Mouse (Mus musculus) ES-E14 (cell line): ENCODE measurements around the gene Phrf1. TPM values are rescaled to one million over a fixed set of nuclear protein-coding genes. Genes with fewer than 3 reads are reported as not detected.
A peak's percentile ranks its signal among the peaks of the same experiment; 100 is the strongest.

ENCODE experiments used
- DNase-seq: peaks from one replicate; pipeline ENCODE4 v3.0.0-alpha.2; 2013; ENCODE audit warnings: low read depth, low spot score
- H3K27ac ChIP-seq: 2 replicates; pipeline ENCODE4 v1.5.1; 2012; ENCODE audit warnings: low read depth, mild to moderate bottlenecking, low read length, moderate library complexity, mixed read lengths; ENCODE audit not compliant: poor library complexity, insufficient read depth, severe bottlenecking
- H3K36me3 ChIP-seq: 2 replicates; pipeline ENCODE4 v1.6.1; 2012; ENCODE audit warnings: mild to moderate bottlenecking, low read length, moderate library complexity, mixed read lengths; ENCODE audit not compliant: control insufficient read depth, poor library complexity, insufficient read depth, severe bottlenecking
- H3K4me1 ChIP-seq, 2 experiments: fragments of 150-350 bp in 1 of 2; sonication (generic) in 1 of 2; 2 replicates each; pipeline ENCODE4 v1.6.1; 2012; ENCODE audit warnings: low read length in 2 of 2, mild to moderate bottlenecking in 1 of 2, mixed read lengths in 1 of 2; ENCODE audit not compliant: control insufficient read depth in 2 of 2, insufficient read depth in 2 of 2, poor library complexity in 1 of 2
- H3K4me3 ChIP-seq, 2 experiments: fragments of 150-350 bp in 1 of 2; sonication (generic) in 1 of 2; 2 replicates each; pipeline ENCODE4 v1.5.1; 2012; ENCODE audit warnings: low read length in 2 of 2, low read depth in 1 of 2, mild to moderate bottlenecking in 1 of 2, mixed read lengths in 1 of 2; ENCODE audit not compliant: insufficient read depth in 1 of 2, poor library complexity in 1 of 2, severe bottlenecking in 1 of 2
- H3K9ac ChIP-seq: 2 replicates; pipeline ENCODE4 v1.6.1; 2012; ENCODE audit warnings: low read depth, mild to moderate bottlenecking, low read length, mixed read lengths; ENCODE audit not compliant: poor library complexity, insufficient read depth, severe bottlenecking
- H3K9me3 ChIP-seq: fragments of 150-350 bp; sonication (generic); 2 replicates; pipeline ENCODE4 v1.6.1; 2012; ENCODE audit warnings: low read depth, mild to moderate bottlenecking, low read length; ENCODE audit not compliant: control insufficient read depth, insufficient read depth
- CHD2 ChIP-seq: IDR thresholded peaks from 2 replicates; pipeline ENCODE4 v1.6.1; 2014; ENCODE audit warnings: mild to moderate bottlenecking, low read depth, low read length, inconsistent platforms
- HCFC1 ChIP-seq: IDR thresholded peaks from 2 replicates; pipeline ENCODE4 v1.6.1; 2012; ENCODE audit warnings: low read length, inconsistent platforms, borderline replicate concordance; ENCODE audit not compliant: insufficient read depth
- MAFK ChIP-seq: IDR thresholded peaks from 2 replicates; pipeline ENCODE4 v1.6.1; 2014; ENCODE audit warnings: mild to moderate bottlenecking, low read depth, low read length, inconsistent platforms; ENCODE audit not compliant: insufficient read depth
- ZC3H11A ChIP-seq: IDR thresholded peaks from 2 replicates; pipeline ENCODE4 v1.6.1; 2012; ENCODE audit warnings: low read depth, mild to moderate bottlenecking, inconsistent platforms, low read length, borderline replicate concordance
- ZNF384 ChIP-seq: IDR thresholded peaks from 2 replicates; pipeline ENCODE4 v1.6.1; 2012; ENCODE audit warnings: low read depth, low read length, inconsistent platforms
- in situ Hi-C, 2 experiments: fragments of 600-800 bp; cut with MboI; formaldehyde crosslinking; loops; one replicate each; pipeline ENCODE4 v1.15.1; 2025; ENCODE audit warnings: low sequenced_read_pairs in 2 of 2, inconsistent platforms in 1 of 2; ENCODE audit not compliant: unreplicated experiment in 2 of 2
- total RNA-seq: library from RNA; depleted of rRNA; stranded (reverse); fragments of 300-350 nt; gene quantifications from 2 replicates; pipeline ENCODE4 v1.2.3, GENCODE M21; 2012

The Phrf1 gene
- total RNA-seq, 1 experiment = 101 TPM

- in situ Hi-C loops = no loop called here
- DNase-seq = no peak
- no peak overlapping the region for H3K9ac ChIP-seq
- H3K36me3 ChIP-seq = no peaks in the 10 kb centered on the region
- peaks cover 8 to 21% of the 10 kb centered on the region in 2 experiments for H3K4me1 ChIP-seq
- no peaks in the 10 kb centered on the region for H3K9me3 ChIP-seq
- TF ChIP-seq HCFC1 (no peak), ZNF384 (no peak), MAFK (no peak), CHD2 (no peak), ZC3H11A (no peak)
- H3K27ac ChIP-seq = no peak overlapping the region
- peak overlapping the region in 1 of 2 experiments; percentile 80; a peak in 1 of 4 replicates for H3K4me3 ChIP-seq
These were observed 49.4 kb downstream of the Phrf1 start for GRCm38 (mm10) chr7:141277701-141278678.

GRCm38 (mm10) chr7:141278766-141279590 is 50.4 kb downstream of the Phrf1 start, which contains the start of gene Sct:
Sct (minus strand) TSS chr7:141279133.
- TF ChIP-seq MAFK = no peak
- TF ChIP-seq CHD2 = no peak
- no peak for TF ChIP-seq HCFC1
- no peak for TF ChIP-seq ZNF384
- TF ChIP-seq ZC3H11A = no peak
- no peak within 1 kb of the TSS for H3K27ac ChIP-seq

GRCm38 (mm10) chr7:141281442-141281841 is 52.9 kb downstream of the Phrf1 start:
- TF ChIP-seq ZNF384 = no peak
- no peak for TF ChIP-seq HCFC1
- no peak for TF ChIP-seq CHD2
- TF ChIP-seq ZC3H11A = no peak
- TF ChIP-seq MAFK = no peak

More at GRCm38 (mm10) chr7:141278766-141279590, 50.4 kb downstream of the Phrf1 start, which contains the start of gene Sct:
- Histone ChIP-seq H3K4me3 (peak within 1 kb of the TSS; percentile 58 to 80), H3K36me3 (no peaks in the 10 kb centered on the region), H3K9me3 (no peaks in the 10 kb centered on the region), H3K4me1 (peaks cover 8 to 21% of the 10 kb centered on the region in 2 experiments), H3K9ac (peak within 1 kb of the TSS; percentile 19; the same call in 1 of the 2 replicates)
- in situ Hi-C loops = no loop called here
- DNase-seq = no peak

GRCm38 (mm10) chr7:141282756-141283155 is 54.2 kb downstream of the Phrf1 start:
- H3K9ac ChIP-seq = no peak overlapping the region
- in situ Hi-C loops = no loop called here
- H3K9me3 ChIP-seq = no peaks in the 10 kb centered on the region
- H3K36me3 ChIP-seq = no peaks in the 10 kb centered on the region
- peaks cover 6 to 12% of the 10 kb centered on the region in 2 experiments for H3K4me1 ChIP-seq
- no peak overlapping the region for H3K27ac ChIP-seq
- H3K4me3 ChIP-seq = no peak overlapping the region
- TF ChIP-seq HCFC1 (no peak), MAFK (no peak), ZNF384 (no peak)
- DNase-seq = no peak

More at GRCm38 (mm10) chr7:141281442-141281841, 52.9 kb downstream of the Phrf1 start:
- DNase-seq = no peak
- Histone ChIP-seq H3K27ac (no peak overlapping the region), H3K4me3 (no peak overlapping the region), H3K9ac (no peak overlapping the region), H3K4me1 (peaks cover 6 to 21% of the 10 kb centered on the region in 2 experiments), H3K36me3 (no peaks in the 10 kb centered on the region), H3K9me3 (no peaks in the 10 kb centered on the region)
- in situ Hi-C loops = no loop called here
